Mouse (Mus musculus) spleen, postnatal 36 days (tissue): Measurements from ENCODE around the gene Slf2.

ENCODE experiments used
- DNase-seq, 2 experiments: peaks; one replicate each; pipeline ENCODE4 v3.0.0; 2022; ENCODE audit warnings: low spot score in 2 of 2, mixed read lengths in 1 of 2

The Slf2 gene

DNA sequence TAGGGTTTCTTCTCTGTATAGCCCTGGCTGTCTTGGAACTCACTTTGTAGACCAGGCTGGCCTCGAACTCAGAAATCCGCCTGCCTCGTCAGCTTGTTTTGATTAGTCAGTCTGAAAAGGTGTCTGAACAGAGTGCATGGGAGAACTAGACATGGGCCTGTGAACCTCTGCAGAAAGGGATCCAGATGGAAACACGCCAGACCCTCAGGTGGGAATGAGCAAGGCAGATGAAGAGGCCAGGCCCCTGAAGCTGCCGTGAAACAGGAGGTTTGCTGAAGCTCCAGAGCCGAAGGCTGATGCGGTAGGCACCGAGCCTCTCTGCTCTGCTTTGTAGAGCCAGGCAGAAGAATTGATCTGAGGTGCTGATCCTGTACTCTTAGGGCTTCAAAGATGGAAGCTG, 81.3 kb downstream of the Slf2 start:
- no peak for DNase-seq

DNA sequence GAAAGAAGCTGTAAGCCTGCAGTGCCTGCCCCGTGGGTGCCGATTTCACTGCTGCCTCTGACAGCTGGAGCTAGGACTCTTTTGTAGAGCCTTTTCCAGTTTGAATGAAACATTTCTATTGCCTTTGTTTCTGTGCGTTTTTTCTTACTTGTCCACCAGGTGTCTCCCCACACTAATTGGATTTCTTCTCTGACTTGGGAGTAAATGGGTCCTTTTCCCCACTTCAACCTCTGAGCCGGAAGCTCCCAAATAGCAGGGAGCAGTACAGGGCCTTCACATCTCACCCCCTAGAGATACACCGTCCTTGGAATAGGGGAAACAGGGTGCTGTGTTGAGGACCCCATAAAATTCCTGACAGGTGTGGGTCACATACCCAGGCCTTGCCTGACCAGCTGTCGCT, 81.7 kb downstream of the Slf2 start:
- no peak for DNase-seq

DNA sequence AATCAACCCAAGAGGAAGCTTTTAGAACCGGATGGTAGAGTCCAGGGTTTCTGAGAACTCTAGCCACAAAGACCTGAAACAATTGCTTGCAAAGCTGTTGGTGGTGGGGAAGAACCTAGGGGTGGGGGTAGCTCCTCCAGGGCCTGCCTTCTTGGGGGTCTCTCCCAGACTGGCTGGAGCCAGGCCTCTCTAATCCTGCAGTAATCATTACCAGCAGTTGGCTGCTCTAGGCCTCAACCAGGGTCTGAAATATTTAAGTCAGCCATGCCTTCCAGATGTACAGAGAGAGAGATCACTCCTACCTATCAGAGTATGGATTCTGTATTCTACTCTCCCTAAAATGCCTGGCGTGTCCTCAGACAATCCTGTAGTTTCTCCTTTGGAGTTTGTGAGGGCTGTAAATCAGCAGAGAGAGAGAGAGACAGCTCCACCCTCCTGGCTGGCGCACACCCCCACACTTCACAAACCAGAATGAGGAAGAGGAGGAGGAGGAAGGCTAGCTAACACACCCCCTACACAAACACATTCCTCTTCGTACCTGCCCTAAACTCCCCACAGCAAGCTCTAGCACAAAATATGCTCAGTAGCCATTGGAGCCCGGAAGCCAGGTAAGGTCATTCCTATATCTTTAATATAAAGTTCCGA, 82.8 kb downstream of the Slf2 start:
- DNase-seq: no peak

DNA sequence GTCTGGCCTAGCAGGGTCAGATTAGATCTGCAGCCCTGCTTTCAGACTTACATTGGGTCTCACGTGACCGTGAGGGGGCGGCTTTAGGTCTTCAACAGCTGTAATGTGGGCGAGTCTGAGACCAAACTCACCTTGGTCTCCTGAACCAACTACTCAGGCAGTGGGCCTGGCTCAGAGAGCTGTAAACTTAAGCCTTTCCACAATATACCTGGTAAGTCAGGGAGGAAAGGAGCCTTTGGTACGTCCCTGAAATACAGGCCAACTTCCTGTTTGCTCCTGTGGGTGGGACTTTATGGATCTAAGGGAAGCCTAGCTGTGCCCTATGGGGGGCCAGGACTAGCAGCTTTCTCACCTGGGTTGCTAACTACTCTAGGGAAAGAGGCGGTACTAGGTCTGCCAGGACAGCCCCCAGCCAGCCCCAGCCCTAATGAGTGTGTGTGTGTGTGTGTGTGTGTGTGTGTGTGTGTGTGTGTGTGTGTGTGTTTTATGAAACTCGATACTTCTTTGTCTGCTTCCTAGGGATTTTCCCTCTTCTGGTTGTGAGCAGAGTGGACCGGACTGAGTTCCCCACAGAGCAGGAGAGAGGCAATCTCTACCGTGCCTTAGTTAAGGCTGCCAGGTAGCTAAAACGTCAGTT, 83.5 kb downstream of the Slf2 start, which contains the start of gene Lzts2:
Gene Lzts2 (plus strand): TSS at position 80 of the 637 bp plus-strand sequence.
- DNase-seq: no peak

DNA sequence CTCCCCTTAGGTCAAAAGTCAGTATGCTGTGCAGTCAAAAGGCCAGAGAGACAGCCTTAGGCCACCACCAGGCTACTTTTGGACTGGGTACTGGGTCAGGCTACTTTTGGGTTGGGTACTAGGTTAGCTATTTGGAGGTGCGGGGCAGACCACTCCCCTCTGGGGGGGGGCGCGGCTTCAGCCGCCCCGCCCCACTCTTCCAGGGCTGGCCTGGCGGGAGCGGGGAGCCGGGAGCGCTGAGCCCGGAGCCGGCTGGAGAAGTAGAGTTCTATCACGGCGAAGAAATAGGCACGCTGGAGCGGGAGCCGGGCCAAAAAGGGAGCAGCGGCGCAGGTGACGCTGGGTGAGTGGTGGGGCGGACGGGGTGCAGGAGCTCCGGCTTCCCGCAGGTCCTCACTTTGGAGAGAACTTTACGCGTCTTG, 84.0 kb downstream of the Slf2 start:
- DNase-seq: no peak

DNA sequence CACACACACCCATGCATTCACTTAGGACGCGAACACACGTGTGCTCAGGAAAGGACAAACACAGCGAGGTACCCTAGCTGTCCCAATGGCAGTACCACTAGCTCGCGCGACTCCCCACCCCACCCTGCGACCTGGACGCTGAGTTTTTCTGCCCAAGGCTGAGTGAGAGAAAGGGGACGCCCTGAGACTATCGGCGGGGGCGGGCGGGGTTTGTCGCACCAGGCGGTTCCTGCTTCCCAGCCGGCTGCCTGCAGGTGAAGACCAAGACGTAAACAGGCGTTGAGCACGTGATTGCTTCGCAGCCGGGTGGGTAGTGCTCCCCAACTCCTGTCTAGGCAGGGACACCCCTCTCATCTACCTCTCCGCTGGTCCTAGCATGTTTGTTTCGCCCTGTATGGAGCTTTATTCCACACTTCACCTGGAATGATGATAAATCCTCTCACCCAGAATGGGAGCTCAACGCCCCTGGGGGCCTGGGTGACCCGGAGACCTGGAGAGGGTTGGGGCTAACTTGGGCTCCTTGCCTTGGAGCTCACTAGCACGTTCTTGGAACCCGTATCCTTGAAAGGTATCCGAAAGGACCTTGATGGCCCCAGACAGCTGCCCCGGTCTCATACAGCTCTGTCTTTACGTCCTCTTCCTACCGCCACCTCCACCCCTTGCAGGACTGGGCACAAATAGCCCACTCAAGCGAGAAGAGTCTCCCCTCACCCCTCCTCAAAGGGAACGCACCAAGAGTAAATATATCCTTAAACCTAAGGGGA, 84.7 kb downstream of the Slf2 start:
- peak; percentile 65 to 68 for DNase-seq

DNA sequence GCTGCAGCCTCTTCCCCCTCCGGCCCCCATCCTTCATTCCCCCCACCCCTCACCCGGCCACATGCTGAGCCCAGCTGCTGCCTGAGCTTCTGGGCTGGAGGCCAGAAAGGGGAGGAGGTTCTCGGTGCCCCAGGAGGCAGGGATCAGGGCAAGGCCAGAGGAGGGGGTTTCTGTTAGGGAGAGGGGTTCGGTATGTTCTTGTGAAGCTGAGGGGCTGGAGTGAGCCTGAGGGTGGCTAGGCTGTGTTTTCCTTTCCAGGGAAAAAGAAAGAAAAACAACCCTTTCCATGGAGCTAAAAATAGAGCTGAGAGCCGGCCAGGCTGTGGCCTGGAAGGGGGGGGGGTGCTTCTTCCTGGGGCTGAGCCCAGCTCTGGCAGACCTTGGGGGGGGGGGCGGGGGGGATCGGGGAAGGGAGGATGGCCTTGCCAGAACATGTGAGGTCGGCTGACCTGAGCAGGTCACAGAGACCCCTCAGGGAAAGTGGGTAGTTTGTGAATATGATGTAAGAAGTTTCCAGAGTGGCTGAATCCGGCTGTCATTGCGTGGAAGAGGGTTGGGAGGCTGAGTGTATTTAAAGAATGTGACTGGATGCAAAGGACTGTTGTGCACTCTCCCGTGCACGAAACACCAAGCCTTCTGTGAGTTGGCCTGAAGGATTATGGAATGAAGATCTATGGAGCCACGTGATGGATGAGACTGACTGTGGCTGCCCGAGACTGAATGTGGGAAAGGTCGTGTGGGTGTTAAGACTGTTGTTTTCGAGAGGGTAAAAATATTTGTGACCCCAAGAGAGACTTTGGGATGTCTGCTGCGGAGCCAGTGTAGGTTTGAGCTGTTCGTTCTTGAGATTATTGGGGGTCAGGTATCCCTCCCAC, 85.6 kb downstream of the Slf2 start:
- DNase-seq: peak in 1 of 2 experiments; percentile 41

DNA sequence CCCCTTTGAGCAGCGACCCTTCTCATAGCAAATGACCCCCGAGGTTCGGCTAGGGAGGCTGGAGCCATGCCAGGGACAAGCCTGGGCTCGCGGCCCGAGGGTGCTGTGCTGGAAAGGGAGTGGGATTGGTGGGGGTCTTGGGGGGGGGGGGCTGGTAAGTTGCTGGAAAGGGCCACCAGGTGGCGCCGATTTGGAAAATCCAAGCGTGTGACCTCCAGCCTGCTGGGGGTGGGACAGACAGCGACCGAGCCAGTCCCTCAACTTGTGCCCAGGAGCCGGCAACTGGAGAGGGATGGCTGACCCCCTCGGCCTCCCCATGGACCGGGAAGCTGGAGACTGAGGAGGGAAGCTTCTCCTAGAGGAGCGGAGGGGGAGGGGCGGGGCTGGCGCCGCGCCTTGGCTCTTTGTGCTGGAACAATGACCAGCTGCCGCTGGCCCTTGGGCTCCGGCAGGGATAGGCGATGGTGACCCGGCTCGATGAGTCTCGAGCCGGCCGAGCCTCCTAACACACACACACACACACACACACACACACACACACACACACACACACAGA, 86.3 kb downstream of the Slf2 start:
- peak in 1 of 2 experiments; percentile 22 for DNase-seq

DNA sequence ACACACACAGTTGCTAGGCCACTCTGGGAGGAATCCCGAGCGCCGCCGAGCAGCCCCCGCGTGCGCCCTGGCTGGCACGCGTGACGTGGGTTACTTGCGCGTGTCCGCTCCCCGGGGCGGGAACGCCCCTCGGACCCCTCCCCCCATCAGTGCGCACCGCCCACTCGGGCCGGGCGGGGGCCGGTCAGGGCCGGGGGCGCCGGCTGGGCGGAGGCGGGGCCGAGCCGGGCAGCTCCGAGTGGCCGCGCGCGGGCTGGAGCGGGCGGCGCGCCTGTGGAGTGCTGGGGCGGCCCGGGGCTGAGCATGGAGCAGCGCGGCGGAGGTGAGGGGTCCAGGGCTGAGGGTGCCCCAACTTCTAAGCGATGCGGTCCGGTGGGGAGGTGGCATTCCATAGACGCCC, 87.0 kb downstream of the Slf2 start:
- peak; percentile 36 to 40 for DNase-seq

DNA sequence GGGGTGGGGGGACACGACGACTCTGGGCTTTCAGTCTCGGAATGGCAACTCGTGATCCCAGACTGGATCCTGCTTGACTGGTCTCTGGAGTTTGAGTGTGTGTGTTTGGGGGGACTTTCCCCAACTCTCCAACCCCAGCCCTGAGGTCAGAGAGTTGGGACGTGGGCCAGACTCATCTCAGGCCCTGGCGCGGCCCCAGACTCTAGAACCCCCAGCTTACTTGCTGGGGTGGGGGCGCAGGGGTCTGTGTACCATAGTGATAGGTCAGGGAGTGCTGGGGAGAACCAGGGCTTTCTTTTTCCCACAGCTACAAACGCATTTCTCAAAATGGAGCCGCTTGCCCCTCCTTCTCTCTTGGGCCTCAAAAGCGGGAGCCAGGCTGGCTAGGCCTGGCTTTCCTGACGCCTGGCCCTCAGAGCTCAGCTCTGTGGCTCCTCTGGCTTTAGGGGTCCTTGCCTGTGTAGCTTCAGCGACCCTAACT, 87.4 kb downstream of the Slf2 start:
- no peak for DNase-seq

DNA sequence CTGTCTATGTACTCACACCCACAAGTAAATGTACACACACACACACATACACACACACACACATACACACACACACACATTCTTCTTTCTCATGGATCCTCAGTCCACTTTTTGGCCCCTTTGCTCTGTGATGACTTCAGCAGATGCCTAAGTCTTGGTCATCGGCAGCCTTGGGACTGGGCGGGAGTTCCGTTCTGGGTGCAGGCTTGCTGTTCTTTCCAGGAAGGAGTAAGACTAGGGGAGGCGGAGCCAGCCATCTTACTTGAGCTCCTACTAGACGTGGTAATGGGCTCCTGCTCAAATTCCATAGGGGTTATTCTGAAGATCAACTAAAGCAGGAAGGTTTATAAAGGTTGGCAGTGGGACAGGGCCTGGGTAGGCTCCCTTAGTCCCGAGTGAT, 89.4 kb downstream of the Slf2 start:
- no peak for DNase-seq

DNA sequence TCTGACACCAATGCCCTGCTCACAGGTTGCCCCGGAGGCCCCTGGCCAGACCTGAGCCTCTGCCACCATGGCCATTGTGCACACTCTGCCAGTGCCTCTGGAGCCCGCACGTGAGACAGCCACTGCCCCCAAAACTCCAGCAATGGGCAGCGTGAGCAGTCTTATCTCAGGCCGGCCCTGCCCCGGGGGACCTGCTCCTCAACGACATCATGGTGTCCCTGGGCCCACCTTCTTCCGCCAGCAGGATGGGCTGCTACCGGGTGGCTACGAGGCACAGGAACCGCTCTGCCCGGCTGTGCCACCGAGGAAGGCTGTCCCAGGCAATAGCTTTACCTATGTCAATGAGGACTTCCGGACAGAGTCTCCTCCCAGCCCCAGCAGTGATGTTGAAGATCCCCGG, 90.4 kb downstream of the Slf2 start:
- no peak for DNase-seq

DNA sequence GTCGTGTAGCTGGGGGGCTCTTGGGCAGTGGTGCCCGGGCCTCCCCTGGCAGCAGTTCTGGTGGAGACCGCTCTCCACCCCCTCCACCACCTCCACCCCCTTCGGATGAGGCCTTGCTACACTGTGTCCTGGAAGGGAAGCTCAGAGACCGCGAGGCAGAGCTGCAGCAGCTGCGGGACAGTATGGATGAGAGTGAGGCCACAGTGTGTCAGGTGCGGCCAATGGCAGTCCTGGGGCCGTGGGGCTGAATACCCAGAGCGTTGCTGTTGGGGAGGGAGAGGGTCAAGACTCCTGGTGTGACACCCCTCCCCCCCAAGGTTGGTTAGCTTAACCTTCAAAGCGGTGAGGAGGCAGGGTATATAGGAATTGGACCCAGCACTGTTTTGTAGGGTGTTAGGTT, 93.0 kb downstream of the Slf2 start:
- DNase-seq: no peak

DNA sequence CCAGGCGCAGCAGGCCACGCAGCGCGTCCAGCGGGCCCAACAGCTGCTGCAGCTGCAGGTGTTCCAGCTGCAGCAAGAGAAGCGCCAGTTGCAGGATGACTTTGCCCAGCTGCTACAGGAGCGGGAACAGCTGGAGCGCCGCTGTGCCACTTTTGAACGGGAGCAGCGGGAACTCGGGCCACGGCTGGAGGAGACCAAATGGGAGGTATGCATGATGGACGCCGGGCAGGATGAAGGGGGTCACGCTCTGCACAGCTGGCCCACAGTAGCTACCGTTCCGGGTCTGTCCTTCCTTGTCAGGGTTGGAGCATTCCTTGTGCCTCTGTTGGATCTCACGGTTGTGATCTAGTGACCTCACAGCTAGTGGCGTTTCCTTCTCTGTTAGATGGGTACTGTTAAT, 93.8 kb downstream of the Slf2 start:
- no peak for DNase-seq

DNA sequence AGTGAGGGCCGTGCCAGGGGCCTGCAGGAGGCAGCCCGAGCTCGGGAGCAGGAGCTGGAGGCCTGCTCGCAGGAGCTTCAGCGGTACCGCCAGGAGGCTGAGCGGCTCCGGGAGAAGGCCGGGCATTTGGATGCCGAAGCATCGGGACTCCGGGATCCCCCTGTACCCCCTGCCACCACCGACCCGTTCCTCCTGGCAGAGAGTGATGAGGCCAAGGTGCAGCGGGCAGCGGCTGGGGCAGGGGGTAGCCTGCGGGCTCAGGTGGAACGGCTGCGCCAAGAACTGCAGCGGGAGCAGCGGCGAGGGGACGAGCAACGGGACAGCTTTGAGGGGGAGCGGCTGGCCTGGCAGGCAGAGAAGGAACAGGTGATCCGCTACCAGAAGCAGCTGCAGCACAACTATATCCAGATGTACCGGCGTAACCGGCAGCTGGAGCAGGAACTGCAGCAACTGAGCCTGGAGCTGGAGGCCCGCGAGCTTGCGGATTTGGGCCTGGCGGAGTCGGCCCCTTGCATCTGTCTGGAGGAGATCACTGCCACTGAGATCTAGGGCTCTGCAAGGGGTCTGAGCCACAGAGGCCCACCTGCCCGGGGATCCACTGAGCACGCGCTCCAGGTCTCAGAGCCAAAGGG, 95.1 kb downstream of the Slf2 start:
- no peak for DNase-seq

DNA sequence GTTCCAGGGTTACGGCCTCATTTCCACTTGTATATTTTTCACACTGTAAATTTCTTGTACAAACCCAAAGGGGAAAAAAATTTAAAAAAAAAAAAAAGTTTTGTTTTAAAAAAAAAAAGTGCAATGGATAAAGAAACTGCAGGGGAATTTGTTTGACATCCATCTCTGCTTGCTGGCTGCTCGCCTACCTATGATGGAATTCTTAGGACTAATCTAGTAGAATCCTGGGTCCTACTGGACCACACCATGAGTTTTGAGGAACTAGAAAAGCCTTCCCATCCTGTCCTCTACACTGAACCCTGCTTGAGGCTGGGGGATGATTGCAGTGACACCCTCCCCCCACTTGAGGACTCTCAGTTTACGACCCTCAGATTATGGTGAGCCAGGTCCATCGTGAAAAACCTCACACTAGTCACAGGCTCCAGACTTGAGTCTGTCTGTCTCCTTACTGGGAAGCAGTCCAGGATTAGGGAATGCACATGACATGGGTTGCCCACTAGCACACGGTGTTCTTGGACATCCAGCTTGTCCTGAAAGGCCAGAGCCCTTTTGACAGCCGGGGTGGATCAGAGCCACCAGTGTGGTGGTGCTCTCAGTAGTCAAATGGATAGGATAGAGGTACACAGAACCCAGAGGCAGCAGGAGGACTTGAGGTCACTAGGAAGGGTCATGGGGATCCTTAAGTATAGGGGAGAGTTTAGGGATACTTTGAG, 96.2 kb downstream of the Slf2 start:
- no peak for DNase-seq

DNA sequence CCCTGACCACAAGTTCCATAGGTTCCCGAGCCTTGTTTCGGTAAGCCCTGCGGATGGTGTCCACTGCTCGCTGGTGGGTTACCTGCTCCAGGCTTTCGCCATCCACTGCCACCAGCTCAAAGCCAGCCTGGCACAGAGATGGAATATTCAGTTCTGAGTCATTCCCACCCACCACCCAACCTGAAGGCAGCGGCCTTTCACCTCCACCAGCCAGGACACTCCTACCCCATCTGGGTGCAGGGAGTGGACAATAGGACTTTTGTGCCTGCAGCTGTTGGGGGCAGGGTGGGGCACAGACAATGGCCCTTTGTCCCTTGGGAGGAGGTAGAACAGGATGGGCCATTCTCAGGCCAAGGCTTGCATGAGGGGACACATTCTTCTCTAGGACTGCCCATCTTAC, 96.9 kb downstream of the Slf2 start:
- DNase-seq: no peak

DNA sequence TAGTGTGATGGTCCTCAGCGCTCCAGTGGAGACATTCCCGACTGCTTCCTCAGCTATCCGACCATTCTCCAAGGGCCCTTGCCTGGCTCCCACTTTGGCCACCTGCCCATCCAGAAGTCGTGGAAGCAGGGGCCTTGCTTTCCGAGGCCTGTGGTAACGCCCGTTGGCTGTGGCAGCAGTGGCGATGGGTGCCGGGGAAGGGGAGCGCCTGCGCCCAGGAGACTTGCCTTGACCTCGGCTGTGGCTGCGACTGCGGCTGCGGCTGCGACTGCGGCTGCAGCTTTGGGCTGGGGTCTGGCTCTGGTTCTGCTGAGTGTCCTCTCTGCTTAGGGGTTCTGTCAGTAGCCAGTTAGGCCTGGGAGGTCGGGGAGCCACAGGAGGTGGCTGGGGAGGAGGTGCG, 97.8 kb downstream of the Slf2 start:
- no peak for DNase-seq

DNA sequence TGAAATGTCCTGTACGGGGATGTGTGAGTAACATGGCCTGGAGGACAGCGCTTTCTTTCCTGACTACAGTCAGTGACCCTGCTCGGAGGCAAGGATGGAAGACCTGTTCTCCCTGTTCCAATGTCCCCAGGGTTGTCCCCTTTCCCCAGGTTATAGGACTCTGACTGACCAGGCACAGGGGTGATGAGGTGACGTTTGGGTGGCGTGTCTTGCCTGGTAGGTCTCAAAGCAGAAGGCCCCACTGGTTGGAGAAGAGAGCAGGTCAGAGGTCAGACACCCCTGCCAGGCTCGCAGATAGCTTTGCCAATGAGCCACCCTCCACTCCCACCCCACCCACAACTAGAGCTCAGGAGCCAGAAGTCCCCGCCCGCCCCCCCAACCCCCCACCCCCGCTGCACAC, 98.6 kb downstream of the Slf2 start:
- no peak for DNase-seq

DNA sequence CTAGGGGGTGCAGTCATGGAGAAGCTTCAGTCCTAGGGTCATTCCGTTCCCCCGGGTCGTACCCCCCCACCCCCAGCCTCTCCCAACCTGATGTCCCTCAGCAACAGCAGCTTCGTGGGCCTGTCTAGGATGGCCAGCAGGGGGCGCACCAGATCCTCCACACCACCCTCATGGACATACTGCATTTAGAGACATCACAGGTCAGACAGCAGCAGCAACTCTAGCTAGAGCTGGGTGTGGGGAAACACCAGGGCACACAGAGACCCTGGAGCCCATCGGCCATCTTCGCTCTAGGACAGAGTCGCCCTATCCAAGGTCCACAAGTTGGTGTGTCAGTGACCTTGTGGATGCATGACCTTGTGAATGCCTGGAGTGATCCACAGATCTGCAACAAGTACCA, 99.2 kb downstream of the Slf2 start:
- DNase-seq: peak in 1 of 2 experiments; percentile 37
